Mouse (Mus musculus) hindbrain, postnatal 0 days (tissue): ENCODE measurements around the gene Robo1. TPM values are rescaled to one million over a fixed set of nuclear protein-coding genes. Genes with fewer than 3 reads are reported as not detected.

Experiments used
- ATAC-seq: fragments of 200-750 bp; cut with Nextera tagmentation; 2 replicates; pipeline ENCODE4 v1.8.0; 2017; ENCODE audit warnings: mild to moderate bottlenecking, moderate TSS enrichment, moderate library complexity
- DNase-seq: peaks from one replicate; pipeline ENCODE4 v3.0.0-alpha.2; 2015; ENCODE audit warnings: low spot score
- H3K27ac ChIP-seq: fragments of 300-500 bp; sonication (generic); 2 replicates; pipeline ENCODE4 v1.5.1; 2014; ENCODE audit warnings: mild to moderate bottlenecking
- H3K27me3 ChIP-seq: fragments of 300-500 bp; sonication (generic); 2 replicates; pipeline ENCODE4 v1.6.1; 2014; ENCODE audit warnings: low read length, mixed read lengths; ENCODE audit not compliant: insufficient read depth
- H3K36me3 ChIP-seq: fragments of 300-500 bp; sonication (generic); 2 replicates; pipeline ENCODE4 v1.6.1; 2014; ENCODE audit warnings: low read length, mixed read lengths; ENCODE audit not compliant: insufficient read depth
- H3K4me1 ChIP-seq: fragments of 300-500 bp; sonication (generic); 2 replicates; pipeline ENCODE4 v1.6.1; 2014; ENCODE audit warnings: antibody characterized with exemption, low read length, mixed read lengths; ENCODE audit not compliant: insufficient read depth
- H3K4me2 ChIP-seq: fragments of 300-500 bp; sonication (generic); 2 replicates; pipeline ENCODE4 v1.6.1; 2014; ENCODE audit warnings: low read depth, mild to moderate bottlenecking, low read length, moderate library complexity, mixed read lengths
- H3K4me3 ChIP-seq: fragments of 300-500 bp; sonication (generic); 2 replicates; pipeline ENCODE4 v1.5.1; 2014; ENCODE audit warnings: low read length
- H3K9ac ChIP-seq: fragments of 300-500 bp; sonication (generic); replicated peaks from 2 replicates; pipeline ENCODE4 v1.6.1; 2014; ENCODE audit warnings: mild to moderate bottlenecking, low read length, moderate library complexity, mixed read lengths
- H3K9me3 ChIP-seq: fragments of 300-500 bp; sonication (generic); 2 replicates; pipeline ENCODE4 v1.6.1; 2016; ENCODE audit warnings: low read length, mixed read lengths
- CTCF ChIP-seq: IDR thresholded peaks from 2 replicates; pipeline ENCODE4 v1.5.1; 2016; ENCODE audit warnings: antibody characterized with exemption, control low read depth, low read depth
- WGBS: fragments of 180-500 bp; shearing (Covaris S2); extraction: QIAGEN DNeasy Blood & Tissue Kit; methylation state at CpG from one replicate; pipeline ENCODE4 v1.1.7; 2014; 5-methylcytosine and 5-hydroxymethylcytosine counted together
- polyA plus RNA-seq: library from polyadenylated mRNA; unstranded; fragments of >200 nt; fragmentation: Nextera tagmentation; extraction: Ambion mirVana; gene quantifications from 2 replicates; pipeline ENCODE4 v1.2.1, GENCODE M21; 2015
- total RNA-seq: library from RNA; depleted of rRNA; stranded (reverse); fragments of >200 nt; gene quantifications from 2 replicates; pipeline ENCODE4 v1.2.3, GENCODE M21; 2014

Gene Robo1
- total and polyA plus RNA-seq, 2 experiments from 2014 or later = 20.4 to 57.9 TPM

DNA sequence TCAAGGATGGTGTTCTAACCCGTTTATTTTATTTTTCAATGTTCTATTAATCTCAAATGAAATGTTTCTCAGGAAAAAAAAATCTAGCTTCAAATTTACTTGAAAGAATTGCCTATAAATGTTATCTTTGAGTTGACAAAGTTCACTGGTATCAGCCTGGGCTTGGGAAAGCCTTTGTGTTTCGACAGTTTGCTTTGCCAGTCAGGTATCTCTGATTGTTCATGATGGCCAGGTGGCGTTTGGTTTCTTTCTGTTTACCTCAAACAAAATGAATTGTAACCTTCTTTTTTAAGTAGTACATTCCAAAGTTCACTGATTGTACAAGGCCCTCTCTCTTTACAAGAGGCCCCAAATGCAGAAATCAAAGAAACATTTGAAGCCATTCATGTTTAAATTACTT, 611.9 kb downstream of the Robo1 start:
- H3K9ac ChIP-seq = no peak overlapping the region
- no peak for TF ChIP-seq CTCF
- ATAC-seq (no peak), DNase-seq (no peak)
- no peak overlapping the region for H3K27ac ChIP-seq
- no peak overlapping the region for H3K4me3 ChIP-seq
- H3K4me1 ChIP-seq = no peaks in the 10 kb centered on the region
- H3K36me3 ChIP-seq = no peaks in the 10 kb centered on the region
- H3K4me2 ChIP-seq = no peak overlapping the region
- 84% methylated on average over 3 of the region's 3 CpGs for WGBS
- no peaks in the 10 kb centered on the region for H3K27me3 ChIP-seq
- H3K9me3 ChIP-seq = no peaks in the 10 kb centered on the region

DNA sequence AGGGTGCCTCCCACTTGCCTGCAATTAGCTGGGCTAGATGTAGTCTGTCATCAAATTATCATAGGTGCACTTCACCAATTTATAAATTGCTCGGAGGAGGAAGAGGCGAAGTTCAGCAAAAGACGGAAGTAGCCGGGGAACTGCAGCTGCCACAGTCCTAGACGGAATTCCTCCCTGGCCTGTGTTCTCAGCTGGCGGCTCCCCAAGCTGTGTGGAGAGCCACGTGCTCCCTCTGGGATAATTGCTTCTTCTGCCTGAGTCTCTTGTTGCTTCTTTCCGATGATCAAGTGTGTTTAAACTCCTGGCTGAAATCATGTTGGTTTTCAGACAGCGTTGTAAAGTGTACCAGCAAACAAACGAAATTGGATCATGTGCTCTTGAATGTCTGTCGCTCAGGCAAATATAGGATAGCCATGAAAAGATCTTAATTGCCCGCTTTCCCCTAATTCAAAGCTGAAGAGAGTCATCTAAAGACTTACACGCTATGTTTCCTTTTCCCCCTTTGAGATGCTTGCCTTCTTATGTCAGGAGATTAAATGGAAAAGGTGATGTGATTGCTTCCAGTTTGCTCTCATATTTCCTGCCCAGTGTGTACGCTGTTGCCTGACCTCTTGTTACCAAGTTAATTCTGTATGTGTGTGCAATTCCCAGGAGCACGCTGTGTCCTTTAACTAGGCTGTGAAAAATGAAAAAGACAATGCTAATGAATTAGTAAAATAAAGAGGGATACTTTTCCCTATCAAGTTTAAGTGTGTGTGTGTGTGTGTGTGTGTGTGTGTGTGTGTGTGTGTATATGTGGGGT, 616.5 kb downstream of the Robo1 start:
- WGBS = 23% methylated on average over 15 of the region's 15 CpGs
- no peaks in the 10 kb centered on the region for H3K36me3 ChIP-seq
- no peak overlapping the region for H3K9ac ChIP-seq
- H3K27me3 ChIP-seq = no peaks in the 10 kb centered on the region
- peak overlapping the region; percentile 54 for H3K4me2 ChIP-seq
- peak; percentile 79 for DNase-seq
- H3K27ac ChIP-seq = no peak overlapping the region
- H3K4me3 ChIP-seq = peak overlapping the region; percentile 10; the same call in 1 of the 2 replicates
- ATAC-seq = peak; percentile 79; the same call in 1 of the 2 replicates
- H3K4me1 ChIP-seq = no peaks in the 10 kb centered on the region
- TF ChIP-seq CTCF = no peak
- no peaks in the 10 kb centered on the region for H3K9me3 ChIP-seq

DNA sequence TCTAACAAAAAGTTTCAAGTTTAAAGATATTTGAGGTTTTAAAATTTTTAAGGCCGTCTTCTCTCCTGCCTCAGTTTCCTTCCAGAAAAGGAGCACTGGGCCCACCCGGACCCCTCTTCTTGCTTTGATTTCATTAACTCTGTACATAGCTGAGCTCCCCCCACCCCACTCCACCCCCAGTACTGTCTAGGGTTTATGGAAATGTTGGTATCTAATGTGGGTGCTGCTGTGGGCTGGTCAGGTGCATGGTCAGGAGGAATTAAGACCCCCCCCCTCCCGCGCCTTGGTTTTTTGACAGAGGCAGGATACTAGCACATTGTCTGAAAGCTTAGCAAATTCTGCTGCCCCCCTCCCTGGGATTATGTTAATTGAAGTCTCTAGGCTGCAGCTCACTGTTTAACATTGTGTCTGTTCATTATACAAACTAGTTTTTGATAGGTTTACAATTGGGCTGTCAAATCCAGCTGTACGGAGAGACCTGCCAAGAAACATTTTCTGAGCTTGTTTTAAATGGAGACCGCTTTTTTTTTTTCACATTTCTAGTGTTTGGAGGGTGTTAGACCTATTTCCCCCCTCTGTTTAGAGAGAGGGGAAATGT, 620.5 kb downstream of the Robo1 start:
- Histone ChIP-seq H3K27ac (no peak overlapping the region), H3K36me3 (no peaks in the 10 kb centered on the region), H3K4me2 (no peak overlapping the region), H3K4me3 (no peak overlapping the region), H3K9me3 (no peaks in the 10 kb centered on the region), H3K4me1 (no peaks in the 10 kb centered on the region), H3K9ac (no peak overlapping the region), H3K27me3 (no peaks in the 10 kb centered on the region)
- DNase-seq = peak; percentile 26
- 0 out of 2 replicates have a peak, but pooled peaks have one; percentile 64 for ATAC-seq
- WGBS = 52% methylated on average over 6 of the region's 6 CpGs
- TF ChIP-seq CTCF = no peak

DNA sequence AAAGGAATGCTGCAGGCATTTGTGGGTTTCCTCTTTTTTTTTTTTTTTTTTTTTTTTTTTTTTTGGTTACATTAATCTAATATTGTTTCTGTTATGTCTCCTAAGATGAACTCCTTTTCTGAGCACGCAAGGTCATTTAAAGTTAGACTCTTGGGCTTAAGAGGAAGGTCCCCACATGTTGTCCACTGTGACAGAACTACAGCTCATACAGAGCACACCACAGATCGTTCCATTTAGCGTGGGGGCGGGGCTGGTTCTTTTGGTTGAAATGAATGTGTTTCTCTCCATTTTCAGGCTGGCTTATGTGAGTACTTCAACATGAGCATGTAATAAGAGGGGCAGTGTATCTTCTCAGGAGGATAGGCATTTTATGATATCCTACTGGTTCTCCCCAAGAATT, 622.8 kb downstream of the Robo1 start:
- Histone ChIP-seq H3K4me1 (no peaks in the 10 kb centered on the region), H3K9me3 (no peaks in the 10 kb centered on the region), H3K36me3 (no peaks in the 10 kb centered on the region), H3K9ac (no peak overlapping the region), H3K27ac (no peak overlapping the region), H3K4me2 (no peak overlapping the region), H3K27me3 (no peaks in the 10 kb centered on the region), H3K4me3 (no peak overlapping the region)
- DNase-seq (no peak), ATAC-seq (no peak)
- 80% methylated on average over 4 of the region's 4 CpGs for WGBS
- no peak for TF ChIP-seq CTCF

DNA sequence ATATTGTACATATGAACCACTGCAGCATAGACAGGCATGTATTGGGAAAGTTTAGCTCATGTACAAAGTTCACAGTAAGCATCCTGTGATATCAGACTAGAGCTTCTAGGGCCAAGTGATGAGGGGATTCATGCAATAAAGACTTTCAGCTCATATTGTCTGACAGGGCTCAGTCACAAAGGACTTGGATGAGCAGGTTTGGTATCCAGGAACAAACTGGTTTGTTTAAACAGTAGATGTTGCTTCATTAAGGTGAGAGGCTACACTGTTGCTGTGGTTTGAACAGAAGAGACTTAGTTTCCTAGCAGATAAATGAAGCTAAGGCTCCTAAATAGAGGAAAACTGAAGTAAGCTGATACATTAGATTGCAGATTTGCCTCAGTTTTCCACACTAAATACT, 626.8 kb downstream of the Robo1 start:
- no peak for ATAC-seq
- H3K4me1 ChIP-seq = no peaks in the 10 kb centered on the region
- no peaks in the 10 kb centered on the region for H3K9me3 ChIP-seq
- H3K36me3 ChIP-seq = no peaks in the 10 kb centered on the region
- H3K27me3 ChIP-seq = no peaks in the 10 kb centered on the region
- DNase-seq = no peak
- no peak overlapping the region for H3K4me3 ChIP-seq
- no peak overlapping the region for H3K27ac ChIP-seq
- no peak overlapping the region for H3K4me2 ChIP-seq
- no peak overlapping the region for H3K9ac ChIP-seq
- TF ChIP-seq CTCF = no peak

DNA sequence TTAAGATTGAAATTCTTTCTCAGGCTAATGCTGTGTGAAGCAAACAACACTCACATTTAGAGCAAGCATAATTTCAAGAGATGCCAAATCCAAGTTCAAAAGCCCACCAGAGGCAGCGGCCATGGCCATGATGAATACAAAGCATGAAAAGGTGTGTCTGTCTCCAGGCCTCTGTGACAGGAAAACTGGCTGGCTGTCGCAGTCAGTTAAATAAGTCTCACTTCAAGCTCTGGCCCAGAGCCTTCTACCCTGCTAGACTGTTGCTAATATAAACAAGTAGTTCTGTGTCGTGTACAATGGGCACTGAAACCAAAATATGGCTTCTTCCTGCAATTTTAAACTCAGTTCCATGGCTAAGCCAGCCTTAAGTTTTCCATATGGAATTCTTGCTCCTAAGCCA, 629.1 kb downstream of the Robo1 start:
- Histone ChIP-seq H3K27ac (no peak overlapping the region), H3K27me3 (no peaks in the 10 kb centered on the region), H3K9me3 (no peaks in the 10 kb centered on the region), H3K9ac (no peak overlapping the region), H3K4me1 (no peaks in the 10 kb centered on the region), H3K4me2 (no peak overlapping the region), H3K36me3 (no peaks in the 10 kb centered on the region), H3K4me3 (no peak overlapping the region)
- ATAC-seq (no peak), DNase-seq (peak; percentile 38)
- TF ChIP-seq CTCF = no peak
- WGBS = 42% methylated on average over 3 of the region's 3 CpGs

DNA sequence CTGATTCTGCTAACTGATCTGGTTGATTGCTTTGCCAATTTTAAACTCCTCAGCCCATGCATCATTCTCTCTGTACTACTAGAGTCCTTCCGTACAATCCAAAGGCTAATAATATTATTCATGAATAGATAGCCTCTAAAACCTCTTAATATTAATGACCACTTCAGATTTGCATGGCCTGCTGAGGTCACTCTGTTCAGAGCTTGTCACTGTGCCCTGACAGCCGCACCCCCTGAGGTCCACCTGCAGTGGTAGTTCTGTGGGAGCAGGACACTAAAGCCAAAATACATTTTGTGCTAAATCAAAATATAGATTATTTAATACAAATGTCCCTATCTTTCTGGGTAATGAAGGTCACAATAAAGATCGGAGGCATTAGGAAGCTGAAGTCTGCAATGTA, 631.8 kb downstream of the Robo1 start:
- ATAC-seq = no peak
- TF ChIP-seq CTCF = no peak

More for the DNA sequence above, 631.8 kb downstream of the Robo1 start:
- Histone ChIP-seq H3K4me3 (no peak overlapping the region), H3K9ac (no peak overlapping the region), H3K4me2 (no peak overlapping the region), H3K9me3 (no peaks in the 10 kb centered on the region), H3K4me1 (no peaks in the 10 kb centered on the region), H3K27ac (no peak overlapping the region), H3K27me3 (no peaks in the 10 kb centered on the region), H3K36me3 (no peaks in the 10 kb centered on the region)
- DNase-seq = no peak
- WGBS = 67% methylated on average over 3 of the region's 3 CpGs
